Mouse (Mus musculus) cerebral cortex, adult 2 months (tissue): ENCODE measurements around the gene Ssbp1.

Source experiments
- WGBS: fragments of 180-500 bp; shearing (Covaris S2); methylation state at CpG from one replicate; pipeline ENCODE4 v1.1.7; 2018; 5-methylcytosine and 5-hydroxymethylcytosine counted together

The Ssbp1 gene

GRCm38 (mm10) chr6:40476132-40476531 lies 5.0 kb downstream of the Ssbp1 start:
- 91% methylated on average over 4 of the region's 4 CpGs for WGBS

- WGBS: 85% methylated on average over 1 of the region's 1 CpGs
These were observed 8.6 kb downstream of the Ssbp1 start for GRCm38 (mm10) chr6:40479705-40480104.

GRCm38 (mm10) chr6:40482318-40482717 lies 11.2 kb downstream of the Ssbp1 start:
- WGBS: 70% methylated on average over 5 of the region's 5 CpGs

GRCm38 (mm10) chr6:40490933-40491332 lies 19.8 kb downstream of the Ssbp1 start, which contains the start of gene Tas2r137:
Tas2r137 (plus strand) TSS chr6:40491233.

GRCm38 (mm10) chr6:40493229-40493628 lies 22.1 kb downstream of the Ssbp1 start, which contains the start of gene Tas2r108:
Tas2r108 (plus strand) TSS chr6:40493529.
- 76% methylated on average over 3 of the region's 3 CpGs for WGBS

GRCm38 (mm10) chr6:40519408-40519807 lies 48.3 kb downstream of the Ssbp1 start, which contains the start of gene Prss37:
Prss37 (minus strand) TSS chr6:40519508.
- 83% methylated on average over 1 of the region's 1 CpGs for WGBS
